Mouse (Mus musculus) heart, embryonic 14.5 days (tissue): ENCODE results near the gene Snd1. TPM values are rescaled to one million over a fixed set of nuclear protein-coding genes. Genes with fewer than 3 reads are reported as not detected.

Experiments used
- ATAC-seq: fragments of 200-750 bp; cut with Nextera tagmentation; 2 replicates; pipeline ENCODE4 v1.8.0; 2017; ENCODE audit warnings: low read depth, moderate TSS enrichment; ENCODE audit not compliant: insufficient number of reproducible peaks, insufficient read depth, low FRiP score
- H3K27ac ChIP-seq, 2 experiments: fragments of 200-500 bp in 1 of 2; fragments of 300-500 bp in 1 of 2; sonication (generic) in 1 of 2; replicated peaks in 1 of 2; 2 replicates each; pipeline ENCODE4 v1.5.1; 2012 to 2014; ENCODE audit warnings: low read depth in 2 of 2, low read length in 2 of 2, control low read depth in 1 of 2, mild to moderate bottlenecking in 1 of 2, mixed read lengths in 1 of 2; ENCODE audit not compliant: control insufficient read depth in 1 of 2, insufficient read depth in 1 of 2
- H3K27me3 ChIP-seq: fragments of 300-500 bp; sonication (generic); 2 replicates; pipeline ENCODE4 v1.6.1; 2014; ENCODE audit warnings: mild to moderate bottlenecking, low read length, control low read depth; ENCODE audit not compliant: control insufficient read depth, insufficient read depth
- H3K36me3 ChIP-seq: fragments of 300-500 bp; sonication (generic); 2 replicates; pipeline ENCODE4 v1.6.1; 2014; ENCODE audit warnings: mild to moderate bottlenecking, control low read depth, low read length, mixed read lengths; ENCODE audit not compliant: control insufficient read depth, insufficient read depth
- H3K4me1 ChIP-seq, 2 experiments: fragments of 200-500 bp in 1 of 2; fragments of 300-500 bp in 1 of 2; sonication (generic) in 1 of 2; 2 replicates each; pipeline ENCODE4 v1.6.1; 2012 to 2014; ENCODE audit warnings: low read length in 2 of 2, control low read depth in 1 of 2, mixed read lengths in 1 of 2; ENCODE audit not compliant: control insufficient read depth in 2 of 2, insufficient read depth in 2 of 2
- H3K4me2 ChIP-seq: fragments of 300-500 bp; sonication (generic); 2 replicates; pipeline ENCODE4 v1.6.1; 2014; ENCODE audit warnings: mild to moderate bottlenecking, low read length
- H3K4me3 ChIP-seq, 2 experiments: fragments of 200-500 bp in 1 of 2; fragments of 300-500 bp in 1 of 2; sonication (generic) in 1 of 2; 2 replicates each; pipeline ENCODE4 v1.5.1; 2012 to 2014; ENCODE audit warnings: low read length in 2 of 2, mild to moderate bottlenecking in 2 of 2, control low read depth in 1 of 2, low read depth in 1 of 2, moderate library complexity in 1 of 2; ENCODE audit not compliant: control insufficient read depth in 1 of 2, insufficient read depth in 1 of 2
- H3K9ac ChIP-seq: fragments of 300-500 bp; sonication (generic); 2 replicates; pipeline ENCODE4 v1.6.1; 2014; ENCODE audit warnings: mild to moderate bottlenecking, low read length
- H3K9me3 ChIP-seq: fragments of 300-500 bp; sonication (generic); 2 replicates; pipeline ENCODE4 v1.6.1; 2016; ENCODE audit warnings: low read length, control low read depth; ENCODE audit not compliant: control insufficient read depth
- WGBS: fragments of 180-500 bp; shearing (Covaris S2); extraction: QIAGEN DNeasy Blood & Tissue Kit; methylation state at CpG from one replicate; pipeline ENCODE4 v1.1.7; 2014; 5-methylcytosine and 5-hydroxymethylcytosine counted together
- polyA plus RNA-seq: library from polyadenylated mRNA; unstranded; fragments of >200 nt; fragmentation: Nextera tagmentation; extraction: Ambion mirVana; gene quantifications from 2 replicates; pipeline ENCODE4 v1.2.1, GENCODE M21; 2014

The Snd1 gene
- polyA plus RNA-seq, 1 experiment from 2014 or later = 80.0 TPM

- Histone ChIP-seq H3K27ac (no peak overlapping the region), H3K4me1 (peaks cover 9 to 12% of the 10 kb centered on the region in 2 experiments; a peak in 3 of 4 replicates), H3K9me3 (no peaks in the 10 kb centered on the region), H3K4me2 (peak overlapping the region; percentile 67), H3K36me3 (no peaks in the 10 kb centered on the region), H3K4me3 (peak overlapping the region; percentile 10 to 27; a peak in 3 of 4 replicates), H3K27me3 (no peaks in the 10 kb centered on the region), H3K9ac (0 out of 2 replicates have a peak overlapping the region, but pooled peaks have one; percentile 34)
- 12% methylated on average over 18 of the region's 19 CpGs for whole genome bisulfite sequencing
- ATAC-seq = no peak
Measured at GRCm38 (mm10) chr6:28932328-28932937, 457.5 kb downstream of the Snd1 start.

- Histone ChIP-seq H3K9ac (no peak overlapping the region), H3K4me3 (no peak overlapping the region), H3K27ac (no peak overlapping the region), H3K9me3 (no peaks in the 10 kb centered on the region), H3K4me2 (no peak overlapping the region), H3K36me3 (no peaks in the 10 kb centered on the region), H3K27me3 (no peaks in the 10 kb centered on the region), H3K4me1 (peaks cover 9 to 12% of the 10 kb centered on the region in 2 experiments; a peak in 3 of 4 replicates)
- ATAC-seq = no peak
- 82% methylated on average over 7 of the region's 7 CpGs for WGBS
Measured at GRCm38 (mm10) chr6:28935736-28936135, 460.8 kb downstream of the Snd1 start.

GRCm38 (mm10) chr6:28947254-28947653 lies 472.3 kb downstream of the Snd1 start:
- Histone ChIP-seq H3K9me3 (0 out of 2 replicates have a peak, but pooled peaks cover under 1% of the 10 kb centered on the region), H3K4me1 (no peaks in the 10 kb centered on the region), H3K4me3 (no peak overlapping the region), H3K27ac (no peak overlapping the region), H3K9ac (no peak overlapping the region), H3K4me2 (no peak overlapping the region), H3K27me3 (no peaks in the 10 kb centered on the region; the same call in 1 of the 2 replicates), H3K36me3 (no peaks in the 10 kb centered on the region)
- ATAC-seq = no peak
- WGBS = 55% methylated on average over 9 of the region's 9 CpGs

GRCm38 (mm10) chr6:28949269-28949668 lies 474.3 kb downstream of the Snd1 start:
- Histone ChIP-seq H3K4me2 (no peak overlapping the region), H3K4me1 (no peaks in the 10 kb centered on the region)
- ATAC-seq = no peak

GRCm38 (mm10) chr6:28955581-28955980 lies 480.6 kb downstream of the Snd1 start:
- no peak overlapping the region for H3K4me2 ChIP-seq
- no peak overlapping the region for H3K27ac ChIP-seq
- H3K4me1 ChIP-seq = no peaks in the 10 kb centered on the region
- H3K27me3 ChIP-seq = no peaks in the 10 kb centered on the region; the same call in 1 of the 2 replicates
- H3K9ac ChIP-seq = no peak overlapping the region
- WGBS = 14% methylated on average over 11 of the region's 11 CpGs
- H3K36me3 ChIP-seq = no peaks in the 10 kb centered on the region
- no peak for ATAC-seq
- no peak overlapping the region for H3K4me3 ChIP-seq
- H3K9me3 ChIP-seq = 0 out of 2 replicates have a peak, but pooled peaks cover 2% of the 10 kb centered on the region

More at GRCm38 (mm10) chr6:28949269-28949668, 474.3 kb downstream of the Snd1 start:
- Histone ChIP-seq H3K27ac (no peak overlapping the region), H3K27me3 (no peaks in the 10 kb centered on the region; the same call in 1 of the 2 replicates), H3K9ac (no peak overlapping the region), H3K4me3 (no peak overlapping the region), H3K9me3 (0 out of 2 replicates have a peak, but pooled peaks cover 2% of the 10 kb centered on the region), H3K36me3 (no peaks in the 10 kb centered on the region)
- WGBS = 15% methylated on average over 12 of the region's 12 CpGs

GRCm38 (mm10) chr6:28957486-28957885 lies 482.5 kb downstream of the Snd1 start:
- no peaks in the 10 kb centered on the region for H3K36me3 ChIP-seq
- no peak overlapping the region for H3K4me2 ChIP-seq
- no peak overlapping the region for H3K4me3 ChIP-seq
- H3K9ac ChIP-seq = no peak overlapping the region
- H3K27ac ChIP-seq = no peak overlapping the region
- H3K9me3 ChIP-seq = no peaks in the 10 kb centered on the region
- ATAC-seq = no peak
- H3K4me1 ChIP-seq = no peaks in the 10 kb centered on the region
- H3K27me3 ChIP-seq = no peaks in the 10 kb centered on the region; the same call in 1 of the 2 replicates
- 84% methylated on average over 10 of the region's 10 CpGs for WGBS

GRCm38 (mm10) chr6:28963178-28963577 lies 488.2 kb downstream of the Snd1 start:
- 55% methylated on average over 5 of the region's 5 CpGs for WGBS
- Histone ChIP-seq H3K4me2 (no peak overlapping the region), H3K27me3 (no peaks in the 10 kb centered on the region), H3K27ac (no peak overlapping the region), H3K4me3 (no peak overlapping the region), H3K9ac (no peak overlapping the region), H3K9me3 (no peaks in the 10 kb centered on the region), H3K4me1 (no peaks in the 10 kb centered on the region; a peak in 1 of 4 replicates), H3K36me3 (no peaks in the 10 kb centered on the region)
- ATAC-seq = no peak
